Mouse (Mus musculus): ENCODE results near the gene Sec24a.

Sec24a gene

DNA sequence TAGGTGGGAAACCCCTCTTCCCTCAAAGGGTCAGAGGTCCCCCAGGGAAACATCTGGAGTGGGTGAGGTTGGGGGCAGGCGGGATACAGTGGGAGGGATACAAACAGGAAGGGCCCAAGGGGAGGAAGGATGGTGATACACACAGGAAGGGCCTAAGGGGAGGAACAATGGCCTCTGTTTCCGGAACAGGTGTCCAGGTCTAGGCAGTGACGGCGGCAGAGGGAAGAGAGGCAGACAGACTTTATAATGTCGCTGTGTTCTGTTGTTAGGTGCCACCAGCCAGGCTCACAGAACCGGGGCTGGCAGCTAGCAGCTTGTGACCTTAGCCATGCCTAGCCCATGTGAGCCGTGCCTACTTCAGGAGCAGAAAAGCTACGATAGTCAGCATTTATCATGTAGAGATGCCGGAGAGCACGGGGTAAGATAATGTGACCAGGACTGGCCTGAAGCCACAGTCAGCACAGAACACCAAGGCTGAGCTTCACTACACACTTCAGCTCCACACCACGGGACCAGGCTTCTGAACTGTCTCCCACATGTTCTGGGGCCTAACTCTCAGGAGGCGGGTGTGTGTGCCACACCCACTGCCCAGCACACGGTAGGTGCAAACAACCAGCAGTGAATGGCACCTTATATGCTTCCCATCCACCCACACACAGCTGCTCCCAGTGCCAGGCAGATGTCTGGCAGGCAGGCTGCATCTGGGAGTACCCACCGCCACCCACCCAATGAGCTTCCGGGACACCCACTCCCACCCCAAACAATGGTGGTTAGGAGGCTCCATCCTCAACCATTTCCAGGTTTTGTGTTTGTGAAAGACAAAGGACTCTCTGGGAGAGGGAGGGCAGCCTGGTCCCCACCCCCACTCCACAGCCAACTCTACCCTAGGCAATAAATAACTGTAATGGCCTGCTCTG, 116.4 kb downstream of the Sec24a start:
- DNase-seq, result peak; percentile 19

GRCm38 (mm10) chr11:51646245-51646644, 117.2 kb downstream of the Sec24a start:
- no peak for DNase-seq

GRCm38 (mm10) chr11:51645293-51645692, 118.1 kb downstream of the Sec24a start:
- no peak for DNase-seq

DNA sequence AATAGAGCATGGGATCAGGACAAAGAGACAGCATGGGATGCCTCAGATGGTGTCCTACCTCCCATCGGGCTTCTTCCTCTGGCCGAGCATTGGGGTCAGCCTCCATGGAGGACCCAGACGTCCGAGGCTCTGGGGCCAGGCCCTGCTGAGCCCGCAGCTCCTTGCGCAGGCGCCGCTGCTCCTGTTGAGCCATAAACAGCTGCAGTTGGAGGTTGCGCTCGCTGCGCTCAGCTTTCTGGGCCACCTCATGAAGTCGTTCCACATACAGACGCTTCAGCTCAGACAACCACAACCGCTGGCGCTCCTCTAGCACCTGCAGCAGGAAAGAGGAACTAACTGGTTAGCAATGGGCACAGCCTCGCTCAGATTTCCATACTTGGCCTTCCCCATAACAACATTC, 119.2 kb downstream of the Sec24a start:
- DNase-seq, result no peak

- no peak for DNase-seq
Observed at GRCm38 (mm10) chr11:51643761-51644160, 119.7 kb downstream of the Sec24a start.

DNA sequence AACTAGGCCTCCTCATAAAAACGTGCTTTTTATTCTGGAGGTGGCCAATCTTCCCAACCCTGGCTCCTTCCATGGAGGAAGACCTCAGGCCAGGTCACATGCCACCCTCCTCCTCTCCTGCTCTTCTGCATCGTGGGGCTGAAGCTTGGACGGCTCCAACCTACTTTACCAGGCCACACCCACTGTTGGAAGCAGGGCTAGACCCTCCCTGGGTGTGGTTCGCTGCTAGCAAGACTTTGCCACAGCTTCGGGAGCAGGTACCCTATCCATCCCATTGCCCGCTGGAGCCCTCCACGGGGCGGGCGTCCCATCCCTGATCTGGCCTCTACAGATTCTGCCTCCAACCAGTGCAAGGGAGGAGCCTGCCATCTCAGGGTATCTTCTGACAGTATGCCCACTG, 120.2 kb downstream of the Sec24a start:
- no peak for DNase-seq

All from right cerebral cortex, postnatal 25 days (tissue).